7 mouse cellular contexts compared by ENCODE assay signal in genomic region chr15:98635291-98635841, GRCm38 (mm10). TPM values are rescaled to one million over a fixed set of nuclear protein-coding genes. Genes with fewer than 3 reads are reported as not detected.
DNase-seq lines count a peak whose midpoint lies in the region; ATAC-seq and TF ChIP-seq lines count a peak whose summit lies in the region.

No protein-coding gene starts in this region.

- no peak for ATAC-seq in heart, postnatal 0 days (ENCODE audit: insufficient read depth, low read depth)
- ATAC-seq in midbrain, embryonic 11.5 days (ENCODE audit: low FRiP score), result no peak

- no peak for TF ChIP-seq EP300 in heart, postnatal 0 days (IDR thresholded peaks at IDR 0.05; ENCODE audit: low read depth)

- peaks cover 45% of the 10 kb centered on the region for H3K27me3 ChIP-seq in heart, postnatal 0 days (ENCODE audit: control insufficient read depth, insufficient read depth, low read length)
- peaks cover 17% of the 10 kb centered on the region for H3K27me3 ChIP-seq in midbrain, embryonic 11.5 days (ENCODE audit: control insufficient read depth, insufficient read depth, low read length)

- WGBS in heart, postnatal 0 days, result 7% methylated on average over 21 of the region's 21 CpGs
- WGBS in midbrain, embryonic 11.5 days, result under 1% methylated on average over 21 of the region's 21 CpGs

- no peak for DNase-seq in layer of hippocampus, adult 2 months (ENCODE audit: low spot score in 2 of 2)
- no peak for DNase-seq in layer of hippocampus, postnatal 25 days (ENCODE audit: extremely low spot score in 1 of 2, low spot score in 1 of 2)
- peak; percentile 60 to 67 for DNase-seq in cerebellum, postnatal 14 days
- no peak for DNase-seq in heart, postnatal 0 days (ENCODE audit: low spot score)
- DNase-seq in midbrain, embryonic 11.5 days (ENCODE audit: low spot score, missing footprints), result peak; percentile 95
- DNase-seq in natural killer cell, adult 2 months (ENCODE audit: low spot score in 2 of 2), result no peak
- DNase-seq in gastrocnemius, postnatal 14 days, result no peak

- TF ChIP-seq CTCF in layer of hippocampus, adult 2 months (conservative IDR thresholded peaks at IDR 0.05), result no peak
- no peak for TF ChIP-seq CTCF in heart, postnatal 0 days (IDR thresholded peaks at IDR 0.05; ENCODE audit: low read depth)

- H3K4me1 ChIP-seq in heart, postnatal 0 days (ENCODE audit: control insufficient read depth, insufficient read depth), result peaks cover 14% of the 10 kb centered on the region
- H3K4me1 ChIP-seq in midbrain, embryonic 11.5 days (ENCODE audit: control insufficient read depth, insufficient read depth, low read length), result peaks cover 37% of the 10 kb centered on the region

- H3K4me2 ChIP-seq in heart, postnatal 0 days (ENCODE audit: low read depth, low read length), result peak overlapping the region; percentile 89
- peak overlapping the region; percentile 96 for H3K4me2 ChIP-seq in midbrain, embryonic 11.5 days

- H3K9ac ChIP-seq in heart, postnatal 0 days (replicated peaks; ENCODE audit: low read depth, low read length), result peak overlapping the region; percentile 58
- peak overlapping the region; percentile 91 for H3K9ac ChIP-seq in midbrain, embryonic 11.5 days (ENCODE audit: low read length)

- H3K9me3 ChIP-seq in heart, postnatal 0 days (replicated peaks; ENCODE audit: control insufficient read depth, low read length), result no peaks in the 10 kb centered on the region
- no peaks in the 10 kb centered on the region for H3K9me3 ChIP-seq in midbrain, embryonic 11.5 days (ENCODE audit: control insufficient read depth, low read length)

- peak overlapping the region; percentile 67 for H3K4me3 ChIP-seq in layer of hippocampus, adult 2 months
- H3K4me3 ChIP-seq in heart, postnatal 0 days (ENCODE audit: low read depth, low read length), result peak overlapping the region; percentile 68
- H3K4me3 ChIP-seq in midbrain, embryonic 11.5 days (ENCODE audit: low read depth, low read length), result peak overlapping the region; percentile 74

- intact Hi-C loops in gastrocnemius, postnatal 14 days (cut with DNase I; ENCODE audit: low total_unique reads), result no loop called here

- H3K27ac ChIP-seq in layer of hippocampus, adult 2 months, result peak overlapping the region; percentile 84
- 0 out of 2 replicates have a peak overlapping the region, but pooled peaks have one; percentile 35 for H3K27ac ChIP-seq in heart, postnatal 0 days (ENCODE audit: low read depth)
- peak overlapping the region; percentile 87 for H3K27ac ChIP-seq in midbrain, embryonic 11.5 days (ENCODE audit: low read depth, low read length)

- H3K36me3 ChIP-seq in heart, postnatal 0 days (replicated peaks; ENCODE audit: control insufficient read depth, insufficient read depth, low read length), result no peaks in the 10 kb centered on the region
- peaks cover 6% of the 10 kb centered on the region; the same call in 1 of the 2 replicates for H3K36me3 ChIP-seq in midbrain, embryonic 11.5 days (ENCODE audit: control insufficient read depth, insufficient read depth, low read length)

RNA-seq across cellular contexts. Expression of gene Cacnb3, which starts 4.7 kb away (rescaled TPM):
- total RNA-seq in layer of hippocampus, adult 2 months (2021), result 100 to 1,000 TPM; 207 to 212 TPM
- 100 to 1,000 TPM; 189 to 209 TPM for total RNA-seq in layer of hippocampus, postnatal 25 days (2021)
- 15.6 and 19.4 TPM in 2 replicates for total RNA-seq in heart, postnatal 0 days (2014; rRNA removed; ENCODE audit: low replicate concordance)
- polyA plus RNA-seq in heart, postnatal 0 days (2015; fragmentation: Nextera tagmentation; extraction: Ambion mirVana), result 5.7 and 6.1 TPM in 2 replicates
- polyA plus RNA-seq in midbrain, embryonic 11.5 days (2014; fragmentation: Nextera tagmentation; extraction: Ambion mirVana), result 35.5 and 39.5 TPM in 2 replicates
- total RNA-seq in gastrocnemius, postnatal 14 days (2021), result 1 to 10 TPM; 6.6 to 9.5 TPM

RNA-seq across cellular contexts. Expression of gene Adcy6, which starts 25.5 kb away (rescaled TPM):
- 10 to 100 TPM; 49.6 to 52.4 TPM for total RNA-seq in layer of hippocampus, adult 2 months (2021)
- 10 to 100 TPM; 45.1 to 45.8 TPM for total RNA-seq in layer of hippocampus, postnatal 25 days (2021)
- total RNA-seq in heart, postnatal 0 days (2014; rRNA removed; ENCODE audit: low replicate concordance), result 200 and 216 TPM in 2 replicates
- 29.2 and 33.5 TPM in 2 replicates for polyA plus RNA-seq in heart, postnatal 0 days (2015; fragmentation: Nextera tagmentation; extraction: Ambion mirVana)
- 9.3 and 10.6 TPM in 2 replicates for polyA plus RNA-seq in midbrain, embryonic 11.5 days (2014; fragmentation: Nextera tagmentation; extraction: Ambion mirVana)
- total RNA-seq in gastrocnemius, postnatal 14 days (2021), result 10 to 100 TPM; 33.1 to 36.4 TPM

RNA-seq across cellular contexts. Expression of gene Ddx23, which starts 27.3 kb away (rescaled TPM):
- total RNA-seq in layer of hippocampus, adult 2 months (2021), result 10 to 100 TPM; 79.7 to 87.4 TPM
- 10 to 100 TPM; 75.8 to 79.9 TPM for total RNA-seq in layer of hippocampus, postnatal 25 days (2021)
- total RNA-seq in heart, postnatal 0 days (2014; rRNA removed; ENCODE audit: low replicate concordance), result 25.1 and 32.7 TPM in 2 replicates
- polyA plus RNA-seq in heart, postnatal 0 days (2015; fragmentation: Nextera tagmentation; extraction: Ambion mirVana), result 11.8 and 12.9 TPM in 2 replicates
- polyA plus RNA-seq in midbrain, embryonic 11.5 days (2014; fragmentation: Nextera tagmentation; extraction: Ambion mirVana), result 24.8 and 24.9 TPM in 2 replicates
- total RNA-seq in gastrocnemius, postnatal 14 days (2021), result 10 to 100 TPM; 45.1 to 48.1 TPM

RNA-seq across cellular contexts. Expression of gene Rnd1, which starts 41.9 kb away (rescaled TPM):
- total RNA-seq in layer of hippocampus, adult 2 months (2021), result 1 to 10 TPM; 6.4 to 6.9 TPM
- 1 to 10 TPM; 8.3 to 9.4 TPM for total RNA-seq in layer of hippocampus, postnatal 25 days (2021)
- total RNA-seq in heart, postnatal 0 days (2014; rRNA removed; ENCODE audit: low replicate concordance), result 7.1 and 13.0 TPM in 2 replicates
- 1.0 and 1.1 TPM in 2 replicates for polyA plus RNA-seq in heart, postnatal 0 days (2015; fragmentation: Nextera tagmentation; extraction: Ambion mirVana)
- 6.1 and 6.3 TPM in 2 replicates for polyA plus RNA-seq in midbrain, embryonic 11.5 days (2014; fragmentation: Nextera tagmentation; extraction: Ambion mirVana)
- 1 to 10 TPM in 1 of 2 experiments, under 1 TPM in 1; 0.40 to 1.2 TPM for total RNA-seq in gastrocnemius, postnatal 14 days (2021)

Comparison
In these comparisons a context has a peak if more than half of its experiments do, and no peak if none do; other contexts are left out.
1. DNase-seq: peak in cerebellum, postnatal 14 days (2 of 2) and midbrain, embryonic 11.5 days (single experiment); none in layer of hippocampus, adult 2 months (0 of 2), layer of hippocampus, postnatal 25 days (0 of 2), heart, postnatal 0 days (single experiment), natural killer cell, adult 2 months (0 of 2) and gastrocnemius, postnatal 14 days (single experiment).
2. H3K27ac ChIP-seq: peak in every context shown above with its lines; median percentile 87 in midbrain, embryonic 11.5 days; 84 in layer of hippocampus, adult 2 months; 35 in heart, postnatal 0 days.
3. Peak in every context shown above with its lines, with median percentiles within 50 percentile points of each other: H3K4me3 ChIP-seq.